Mouse (Mus musculus) adrenal gland, postnatal 0 days (tissue): ENCODE results near the gene Il5. TPM values are rescaled to one million over a fixed set of nuclear protein-coding genes. Genes with fewer than 3 reads are reported as not detected.

ENCODE experiments used
- microRNA-seq: library from miRNA; unstranded; fragments of <30 nt; microRNA quantifications from one replicate; pipeline ENCODE4, GENCODE M21; 2016; ENCODE audit warnings: borderline replicate concordance; ENCODE audit not compliant: insufficient number of aligned reads
- polyA plus RNA-seq: library from polyadenylated mRNA; unstranded; fragments of >200 nt; fragmentation: Nextera tagmentation; extraction: Ambion mirVana; gene quantifications from 2 replicates; pipeline ENCODE4 v1.2.1, GENCODE M21; 2015

Gene Il5
- polyA plus RNA-seq = not detected in 2 replicates

GRCm38 (mm10) chr11:53720715-53721114, at the start of gene Il5:
Il5 (plus strand) TSS chr11:53720794.

GRCm38 (mm10) chr11:53706934-53707717, 13.5 kb upstream of the Il5 start, which contains the start of gene Rad50:
Rad50 (minus strand) TSS chr11:53707319.

GRCm38 (mm10) chr11:53769760-53770124, 49.1 kb downstream of the Il5 start, which contains the start of gene Irf1:
Irf1 (plus strand) TSS chr11:53770014.

GRCm38 (mm10) chr11:53773087-53773486, 52.5 kb downstream of the Il5 start, which contains the start of gene Gm17334:
Gm17334 (minus strand) TSS chr11:53773187.

Small RNA genes within 50 kb of the gene (microRNA-seq; reads per million reads assigned to microRNA genes)
- gene Mir7671 = not detected

Other genes with a start within 250 kb of the Il5 start
- gene Gm9945, start 240.6 kb upstream of the Il5 start, polyA plus RNA-seq = not detected in 2 replicates
- 0.49 and 0.81 TPM in 2 replicates for gene Sowaha, start 240.5 kb upstream of the Il5 start, polyA plus RNA-seq
- 19.4 and 20.2 TPM in 2 replicates for gene Sept8, start 201.5 kb upstream of the Il5 start, polyA plus RNA-seq
- gene Kif3a, start 153.4 kb upstream of the Il5 start, polyA plus RNA-seq = 61.3 and 63.0 TPM in 2 replicates
- 0.70 and 1.3 TPM in 2 replicates for gene Il4, start 102.1 kb upstream of the Il5 start, polyA plus RNA-seq
- not detected in 2 replicates for gene Il13, start 86.1 kb upstream of the Il5 start, polyA plus RNA-seq
- gene Rad50, start 13.5 kb upstream of the Il5 start, polyA plus RNA-seq = 15.3 and 23.1 TPM in 2 replicates
- 25.8 and 26.5 TPM in 2 replicates for gene Irf1, start 49.2 kb downstream of the Il5 start, polyA plus RNA-seq
- gene Gm17334, start 52.4 kb downstream of the Il5 start, polyA plus RNA-seq = 0.40 TPM in 1 of 2 replicates, not detected in the other
- 4.6 and 9.6 TPM in 2 replicates for gene Gm12216, start 138.5 kb downstream of the Il5 start, polyA plus RNA-seq
- gene Slc22a5, start 170.9 kb downstream of the Il5 start, polyA plus RNA-seq = 11.8 and 16.6 TPM in 2 replicates